Mouse (Mus musculus): ENCODE measurements around the gene Ccdc162.
"Not testable (repeated sequence)": the region's sequence is repeated elsewhere in the genome, so short reads cannot be mapped to it uniquely, and the experiment has no call there.

Gene Ccdc162

GRCm38 (mm10) chr10:41697040-41697439 is 19.4 kb downstream of the Ccdc162 start:
- DNase-seq (ENCODE audit: low spot score), result peak; percentile 63

- peak; percentile 53 for DNase-seq (ENCODE audit: low spot score)
Observed at GRCm38 (mm10) chr10:41690978-41691377, 25.5 kb downstream of the Ccdc162 start.

DNA sequence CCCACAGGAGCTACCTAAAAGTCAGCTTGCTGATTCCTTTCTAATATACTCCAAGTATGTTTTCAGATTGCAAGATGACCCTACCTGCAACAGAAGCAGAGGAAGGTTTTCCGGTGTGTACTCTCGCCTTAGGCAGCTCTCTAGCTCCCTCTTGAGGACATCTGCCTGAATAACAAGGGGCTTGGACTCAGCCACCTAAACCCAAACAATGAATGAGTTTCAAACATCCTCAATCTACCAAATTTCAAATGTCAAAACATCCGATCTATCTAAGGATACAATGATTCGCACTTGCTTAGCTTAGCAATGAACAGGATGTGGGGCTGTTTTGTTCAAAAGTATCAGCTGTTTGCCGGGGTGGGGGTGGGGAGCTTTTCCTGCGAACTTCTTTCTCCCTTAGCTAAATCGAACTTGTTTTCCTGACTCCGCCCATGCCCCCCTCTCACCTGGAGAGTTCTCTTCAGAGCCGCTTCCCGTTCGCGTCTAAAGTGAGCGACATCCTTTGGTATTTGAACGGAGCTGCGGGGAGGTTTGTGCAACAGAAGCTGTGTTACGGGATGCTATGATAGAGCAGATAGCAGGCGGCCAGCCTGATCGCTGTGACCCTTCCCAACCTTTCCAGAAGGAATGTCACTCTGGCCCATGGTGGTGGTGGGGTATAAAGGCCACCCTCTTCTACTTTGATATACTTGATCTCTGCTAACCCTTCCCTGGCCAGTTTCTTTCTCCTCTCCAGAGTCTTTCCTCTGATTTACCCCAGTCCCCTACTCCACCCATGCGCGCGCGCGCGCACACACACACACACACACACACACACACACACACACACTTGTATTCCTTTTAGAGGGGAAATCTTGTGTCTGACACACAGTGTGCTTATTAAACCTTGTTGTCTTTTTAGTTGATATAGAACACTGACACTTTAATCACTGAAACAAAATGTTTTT is 26.2 kb downstream of the Ccdc162 start:
- DNase-seq (ENCODE audit: low spot score), result peak; percentile 77

- DNase-seq (ENCODE audit: low spot score), result no peak
Observed at GRCm38 (mm10) chr10:41684548-41684996, 31.9 kb downstream of the Ccdc162 start.

DNA sequence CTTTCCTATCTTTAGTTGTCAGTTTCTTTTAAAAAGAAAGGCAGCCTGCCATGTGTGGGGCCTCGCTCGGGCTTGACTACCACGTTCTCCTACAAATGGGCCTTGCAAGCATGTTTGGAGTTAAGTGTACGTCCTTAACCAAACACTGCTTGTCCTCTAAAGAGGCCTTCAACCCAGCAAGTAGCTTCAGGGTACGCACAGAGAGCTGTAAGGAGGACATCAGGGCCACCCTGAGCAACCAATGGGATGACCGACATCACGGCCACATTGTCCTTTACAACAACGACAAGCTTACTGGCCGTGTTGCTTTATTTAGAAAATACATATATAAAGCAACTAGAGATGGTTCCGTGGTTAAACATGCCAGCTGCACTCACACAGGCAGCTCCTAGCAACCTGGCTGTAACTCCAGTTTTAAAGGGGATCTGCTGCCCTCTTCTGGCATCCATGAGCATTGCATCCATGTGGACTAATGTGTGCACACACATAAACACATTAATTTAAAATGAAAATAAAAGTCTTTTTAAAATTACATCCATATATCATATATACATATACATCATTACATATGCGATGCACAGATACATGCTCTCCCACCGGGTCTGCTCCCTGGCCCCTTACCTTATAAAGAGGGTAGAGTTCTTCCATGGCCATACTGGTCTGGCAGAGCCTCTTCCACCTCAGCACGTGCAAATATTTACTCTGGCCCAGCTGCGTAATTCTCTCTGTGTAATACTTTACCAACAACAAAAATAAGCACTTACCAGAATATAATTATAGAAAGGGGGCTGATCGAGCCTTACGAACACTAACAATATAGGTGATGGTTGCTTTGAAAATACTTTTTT is 33.7 kb downstream of the Ccdc162 start:
- DNase-seq (ENCODE audit: low spot score), result peak; percentile 90

DNA sequence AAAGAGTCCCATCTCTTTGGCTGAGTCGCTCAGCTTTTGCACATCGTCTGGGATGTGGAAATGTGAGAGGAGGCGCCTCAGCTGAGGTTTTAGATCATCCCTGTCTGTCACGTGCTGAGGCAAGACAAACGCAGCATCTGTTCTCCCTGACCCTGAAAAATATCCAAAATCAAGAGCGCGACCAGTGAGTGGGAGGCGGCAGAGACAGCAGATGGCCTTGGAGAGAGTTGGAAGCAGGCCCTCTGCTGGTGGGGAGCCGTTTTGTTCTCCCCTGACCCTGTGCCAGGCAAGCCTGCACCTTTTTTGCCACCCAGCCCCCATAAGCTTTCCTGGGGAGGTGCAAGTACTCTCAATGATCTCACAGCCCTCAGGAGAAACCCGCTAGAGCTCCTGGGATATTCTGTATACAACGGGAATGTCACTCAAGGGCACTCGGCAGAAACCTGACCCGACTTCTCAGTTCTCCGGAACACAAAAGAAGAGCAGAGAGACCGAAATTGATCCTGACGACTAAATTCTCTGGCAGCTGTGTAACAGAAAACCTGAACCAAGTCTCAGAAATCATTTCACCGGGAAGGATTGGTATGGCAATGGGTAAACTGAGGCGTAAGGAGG is 37.6 kb downstream of the Ccdc162 start:
- DNase-seq (ENCODE audit: low spot score), result peak; percentile 68

- no peak for DNase-seq (ENCODE audit: low spot score)
Observed at GRCm38 (mm10) chr10:41677396-41677795, 39.0 kb downstream of the Ccdc162 start.

DNA sequence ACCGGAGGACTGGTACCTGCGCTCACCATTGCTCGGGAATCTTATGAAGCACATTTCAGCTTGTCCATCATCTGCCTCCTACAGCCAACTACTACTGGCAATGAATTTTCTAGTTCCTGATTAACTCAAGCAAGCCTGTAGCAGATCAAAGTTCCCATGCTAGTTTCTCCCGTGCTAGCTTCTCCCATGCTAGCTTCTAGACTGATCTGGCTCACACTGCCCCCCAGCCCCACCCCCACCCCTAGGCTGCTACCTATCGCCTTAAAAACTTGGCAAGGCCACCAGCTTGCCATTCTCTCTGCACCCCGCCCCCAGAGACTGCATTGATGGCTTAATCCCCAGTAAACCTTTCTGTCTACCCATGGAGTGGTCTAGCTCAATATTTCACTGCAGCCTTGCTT is 39.8 kb downstream of the Ccdc162 start:
- no peak for DNase-seq (ENCODE audit: low spot score)

DNA sequence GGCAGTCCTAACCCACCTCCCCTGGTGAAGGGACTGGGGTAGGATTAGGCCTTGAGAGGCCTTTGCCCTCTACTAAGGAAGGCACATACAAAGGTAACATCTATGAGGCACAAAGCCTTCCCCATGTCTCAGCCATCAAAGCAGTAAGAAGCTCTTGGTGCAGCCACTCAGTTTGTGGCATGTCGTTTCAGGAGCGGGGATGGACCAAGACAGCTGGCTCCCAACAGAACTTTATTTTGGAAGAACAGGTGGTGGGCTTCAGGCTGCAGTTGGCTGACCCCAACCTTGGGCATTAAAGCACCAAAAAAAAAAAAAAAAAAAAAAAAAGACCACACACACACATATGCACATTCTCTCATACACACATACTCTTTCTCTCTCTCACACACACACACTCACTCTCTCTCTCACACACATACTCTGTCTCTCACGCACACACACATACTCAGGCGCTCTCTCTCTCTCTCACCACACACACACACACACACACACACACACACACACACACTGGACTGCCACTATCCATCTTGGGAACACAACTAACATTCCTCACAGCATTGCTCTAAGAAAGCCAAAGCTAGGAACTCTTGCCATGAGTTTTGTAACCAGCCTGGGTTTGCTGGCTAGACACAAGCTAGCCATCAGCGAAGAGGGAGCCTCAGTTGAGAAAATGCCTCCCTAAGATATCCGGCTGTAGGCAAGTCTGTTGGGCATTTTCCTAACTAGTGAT is 40.4 kb downstream of the Ccdc162 start:
- DNase-seq (ENCODE audit: low spot score), result peak; percentile 52

- no peak for DNase-seq (ENCODE audit: low spot score)
Observed at GRCm38 (mm10) chr10:41675243-41675642, 41.2 kb downstream of the Ccdc162 start.

GRCm38 (mm10) chr10:41674362-41674761 is 42.1 kb downstream of the Ccdc162 start:
- no peak for DNase-seq (ENCODE audit: low spot score)

- DNase-seq (ENCODE audit: low spot score), result no peak
Observed at GRCm38 (mm10) chr10:41670196-41670595, 46.2 kb downstream of the Ccdc162 start.

DNA sequence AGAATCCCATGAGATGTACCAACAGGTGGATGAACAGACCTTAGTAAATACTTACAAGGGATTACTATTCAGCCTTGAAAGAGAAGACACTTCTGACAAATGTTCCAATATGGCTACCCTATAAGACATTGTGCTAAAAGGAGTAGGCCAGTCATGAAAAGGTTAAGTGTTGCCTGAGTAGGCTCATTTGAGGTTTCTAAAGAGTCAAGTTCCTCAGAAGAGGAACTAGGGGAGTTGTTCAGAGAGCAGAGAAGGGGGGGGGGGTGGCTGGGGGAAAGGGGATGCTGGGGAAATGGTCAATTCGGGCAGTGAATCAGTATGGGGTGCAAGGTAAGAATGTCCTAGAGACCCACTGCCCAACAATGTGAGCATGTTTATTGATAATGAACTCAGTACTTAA is 50.9 kb downstream of the Ccdc162 start:
- no peak for DNase-seq (ENCODE audit: low spot score)

DNA sequence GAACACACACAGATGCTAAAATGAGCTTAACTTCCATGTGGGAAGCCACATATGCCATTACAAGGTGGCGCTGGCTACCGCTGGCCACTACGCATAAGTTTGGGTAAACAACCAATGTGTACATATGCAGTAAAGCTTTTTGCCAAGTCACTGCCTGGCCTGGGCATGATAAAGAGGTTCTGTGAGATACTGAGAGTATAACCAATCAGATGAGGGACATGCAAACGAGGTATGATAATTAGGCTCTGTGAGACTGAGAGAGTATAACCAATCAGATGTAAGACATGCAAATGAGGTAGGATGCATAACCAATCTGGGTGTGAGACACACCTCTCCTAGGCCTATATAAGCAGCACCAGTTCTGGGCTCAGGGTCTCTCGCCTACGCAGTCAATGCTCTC is 56.8 kb downstream of the Ccdc162 start:
- DNase-seq (ENCODE audit: low spot score), result not testable (repeated sequence)

GRCm38 (mm10) chr10:41655684-41656083 is 60.8 kb downstream of the Ccdc162 start:
- not testable (repeated sequence) for DNase-seq (ENCODE audit: low spot score)

DNA sequence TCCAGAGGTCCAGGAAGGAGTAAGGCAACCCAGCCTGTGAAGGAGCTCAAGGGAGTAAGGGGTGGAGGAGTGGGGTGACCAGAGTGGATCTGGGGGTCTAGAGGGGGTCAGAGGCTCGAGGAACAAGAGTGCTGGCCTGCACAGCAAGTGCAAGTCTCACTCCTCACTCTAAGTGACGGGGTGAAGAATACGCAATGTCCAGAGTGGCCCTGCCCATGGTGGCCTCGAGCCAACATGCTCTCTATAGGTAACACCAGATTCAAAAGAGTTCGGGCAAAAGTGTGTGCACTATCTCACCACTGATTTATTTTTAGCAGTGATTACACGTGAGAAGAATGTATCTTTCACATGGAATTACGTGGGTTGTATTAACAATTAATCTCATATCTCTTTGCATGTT is 63.4 kb downstream of the Ccdc162 start:
- no peak for DNase-seq (ENCODE audit: low spot score)

GRCm38 (mm10) chr10:41652094-41652775 is 64.2 kb downstream of the Ccdc162 start:
- DNase-seq (ENCODE audit: low spot score), result no peak

- DNase-seq (ENCODE audit: low spot score), result no peak
Observed at GRCm38 (mm10) chr10:41651532-41651931, 64.9 kb downstream of the Ccdc162 start.

- DNase-seq (ENCODE audit: low spot score), result no peak
Observed at GRCm38 (mm10) chr10:41649186-41649585, 67.2 kb downstream of the Ccdc162 start.

- no peak for DNase-seq (ENCODE audit: low spot score)
Observed at GRCm38 (mm10) chr10:41638776-41639175, 77.7 kb downstream of the Ccdc162 start.
